Mouse (Mus musculus) CD4-positive, CD25-positive, alpha-beta regulatory T cell, adult 9 weeks (primary cell): ENCODE data around the gene Vmn1r84. TPM values are rescaled to one million over a fixed set of nuclear protein-coding genes. Genes with fewer than 3 reads are reported as not detected.

Experiments used
- polyA plus RNA-seq: library from polyadenylated mRNA; unstranded; fragments of 100-300 nt; shearing (Covaris generic); gene quantifications from one replicate; pipeline ENCODE4 v1.2.1, GENCODE M21; 2017

Vmn1r84 gene
- not detected for polyA plus RNA-seq

DNA sequence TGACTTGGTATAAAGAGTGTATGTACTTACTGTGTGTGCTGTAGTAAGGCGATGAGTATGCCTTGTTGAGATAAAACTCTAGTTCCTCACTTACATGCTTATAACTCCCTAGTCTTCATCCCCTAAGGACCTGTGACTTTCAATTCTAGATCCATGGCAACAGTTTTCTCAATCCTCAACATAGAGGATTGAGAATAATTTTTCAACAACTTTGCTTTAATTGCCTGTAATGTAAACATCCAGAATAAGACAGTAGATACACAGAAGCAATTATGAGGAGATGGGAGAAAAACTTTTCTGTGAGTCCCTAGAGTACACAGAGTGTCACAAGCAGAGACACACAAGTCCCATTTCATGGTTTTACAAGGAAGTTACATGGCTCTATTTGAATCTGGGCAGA, at the start of gene Vmn1r84:
Gene Vmn1r84 (minus strand): TSS at position 101 of the 400 bp plus-strand sequence.

DNA sequence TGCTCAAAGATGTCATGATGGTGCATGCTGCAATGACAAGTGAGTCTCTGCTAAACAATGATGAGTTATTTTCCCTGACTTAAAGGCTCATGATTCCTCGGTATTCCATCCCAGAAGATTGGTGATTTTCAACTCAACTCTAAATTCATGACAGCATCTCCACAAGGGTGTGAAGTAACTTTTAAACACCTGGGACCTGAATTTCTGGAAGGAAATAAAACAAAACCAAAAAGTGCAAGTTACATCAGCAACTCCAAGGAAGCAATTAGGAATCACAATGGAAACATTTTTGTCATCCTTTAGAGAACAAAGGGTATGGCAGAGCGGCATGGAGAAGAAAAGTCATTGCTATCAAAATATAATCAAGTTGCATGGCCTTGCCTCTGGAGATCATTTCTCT, 39.7 kb downstream of the Vmn1r84 start, which contains the start of gene Vmn1r83:
Gene Vmn1r83 (minus strand): TSS at position 101 of the 400 bp plus-strand sequence.

Other genes with a start within 250 kb of the Vmn1r84 start
- gene Vmn1r78, start 219.0 kb downstream of the Vmn1r84 start, polyA plus RNA-seq, result not detected
- not detected for gene Vmn1r79, start 198.0 kb downstream of the Vmn1r84 start, polyA plus RNA-seq
- not detected for gene Vmn1r80, start 180.0 kb downstream of the Vmn1r84 start, polyA plus RNA-seq
- gene Vmn1r81, start 101.0 kb downstream of the Vmn1r84 start, polyA plus RNA-seq, result not detected
- not detected for gene Vmn1r82, start 68.8 kb downstream of the Vmn1r84 start, polyA plus RNA-seq
- not detected for gene Vmn1r83, start 39.8 kb downstream of the Vmn1r84 start, polyA plus RNA-seq
- 4.2 TPM for gene Zfp551, start 53.5 kb upstream of the Vmn1r84 start, polyA plus RNA-seq
- 12.3 TPM for gene Zfp606, start 109.0 kb upstream of the Vmn1r84 start, polyA plus RNA-seq
- not detected for gene 2900092C05Rik, start 143.2 kb upstream of the Vmn1r84 start, polyA plus RNA-seq
- 0.06 TPM for gene Vmn2r53, start 239.5 kb upstream of the Vmn1r84 start, polyA plus RNA-seq